Mouse (Mus musculus): ENCODE measurements around the gene Epm2a.

- no peak for TF ChIP-seq CTCF (IDR thresholded peaks at IDR 0.05; ENCODE audit: control insufficient read depth, insufficient read depth, low read length)
- no peak for TF ChIP-seq POLR2A (IDR thresholded peaks at IDR 0.05; ENCODE audit: borderline replicate concordance, control insufficient read depth, low read depth, low read length)
These were observed 37.7 kb upstream of the Epm2a start for GRCm38 (mm10) chr10:11305365-11306053.

All from bone marrow, adult 2 months (tissue).